Comparison of ENCODE assay signal across 8 mouse cellular contexts in the genomic region with DNA sequence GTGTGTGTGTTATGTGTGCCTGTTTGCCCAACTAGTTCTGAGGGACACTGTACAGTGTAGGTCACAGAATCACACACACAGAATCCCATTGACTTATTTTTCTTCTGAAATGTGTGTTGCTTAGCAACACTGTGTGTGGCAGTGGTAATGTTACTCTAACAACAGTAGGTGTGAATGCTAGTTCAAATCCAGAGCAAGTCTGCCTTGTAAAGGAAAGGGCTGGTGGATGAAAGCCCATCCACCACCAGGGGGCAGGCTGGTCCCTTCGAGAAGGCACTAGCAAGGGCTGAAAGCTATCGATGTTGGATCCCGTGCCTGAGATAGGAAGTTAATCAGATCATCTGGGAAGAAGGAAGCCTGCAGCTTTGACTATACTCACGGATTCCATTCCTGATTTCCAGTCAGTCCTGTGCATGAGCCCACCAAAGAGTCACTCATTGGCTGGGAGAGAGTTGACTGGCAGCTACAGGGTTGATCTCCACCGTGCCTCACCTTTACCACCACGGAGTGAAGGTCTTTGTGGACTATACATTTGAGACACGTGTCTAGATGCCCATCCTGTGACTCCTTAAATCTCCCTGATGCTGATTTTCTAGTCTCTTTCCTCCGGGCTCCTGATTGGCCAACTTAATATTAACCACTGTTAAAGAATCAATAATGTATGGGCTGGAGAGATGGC. TPM values are rescaled to one million over a fixed set of nuclear protein-coding genes. Genes with fewer than 3 reads are reported as not detected.
DNase-seq lines count a peak whose midpoint lies in the region; ATAC-seq lines count a peak whose summit lies in the region.

No protein-coding gene starts in this region.

- H3K4me2 ChIP-seq in limb, embryonic 12.5 days = no peak overlapping the region

- H3K9me3 ChIP-seq in embryonic facial prominence, embryonic 10.5 days = no peaks in the 10 kb centered on the region
- no peaks in the 10 kb centered on the region for H3K9me3 ChIP-seq in limb, embryonic 12.5 days

- DNase-seq in 3T3-L1 (ENCODE audit: low read depth, low spot score) = peak; percentile 78
- DNase-seq in adrenal gland, postnatal 14 days = peak; percentile 94
- DNase-seq in embryonic facial prominence, embryonic 10.5 days (ENCODE audit: low spot score) = peak; percentile 88
- peak; percentile 71 to 90 for DNase-seq in heart, adult 18-20 months
- peak; percentile 82 for DNase-seq in kidney, adult 9 months
- peak; percentile 18 to 56 for DNase-seq in monocyte, adult 2 months (ENCODE audit: low read depth in 1 of 2, low spot score in 2 of 2)
- DNase-seq in spleen, postnatal 14 days (ENCODE audit: low spot score in 2 of 2) = peak; percentile 43 to 69

- 32% methylated on average over 8 of the region's 8 CpGs for WGBS in embryonic facial prominence, embryonic 10.5 days
- 30% methylated on average over 8 of the region's 8 CpGs for WGBS in limb, embryonic 12.5 days

- H3K9ac ChIP-seq in limb, embryonic 12.5 days (replicated peaks) = no peak overlapping the region

- no peak overlapping the region for H3K27ac ChIP-seq in embryonic facial prominence, embryonic 10.5 days (replicated peaks)
- H3K27ac ChIP-seq in limb, embryonic 12.5 days = no peak overlapping the region

- H3K4me3 ChIP-seq in embryonic facial prominence, embryonic 10.5 days = no peak overlapping the region
- no peak overlapping the region for H3K4me3 ChIP-seq in limb, embryonic 12.5 days (replicated peaks)

- H3K4me1 ChIP-seq in embryonic facial prominence, embryonic 10.5 days = peaks cover 12% of the 10 kb centered on the region; the same call in 1 of the 2 replicates
- no peaks in the 10 kb centered on the region for H3K4me1 ChIP-seq in limb, embryonic 12.5 days (replicated peaks)

- no peaks in the 10 kb centered on the region for H3K36me3 ChIP-seq in embryonic facial prominence, embryonic 10.5 days (replicated peaks)
- no peaks in the 10 kb centered on the region for H3K36me3 ChIP-seq in limb, embryonic 12.5 days

- ATAC-seq in limb, embryonic 12.5 days (ENCODE audit: insufficient number of reproducible peaks, insufficient read depth, low FRiP score, low TSS enrichment, low read depth) = peak; percentile 50; the same call in 1 of the 2 replicates

- H3K27me3 ChIP-seq in embryonic facial prominence, embryonic 10.5 days (replicated peaks; ENCODE audit: low read depth, poor library complexity, severe bottlenecking) = no peaks in the 10 kb centered on the region
- H3K27me3 ChIP-seq in limb, embryonic 12.5 days = no peaks in the 10 kb centered on the region

RNA-seq across cellular contexts. Expression of gene Scaf4, which starts 38.7 kb away (rescaled TPM):
- 46.8 and 56.0 TPM in 2 replicates for total RNA-seq in adrenal gland, postnatal 14 days (2021)
- polyA plus RNA-seq in embryonic facial prominence, embryonic 10.5 days (2016; fragmentation: Nextera tagmentation; extraction: Ambion mirVana) = 34.6 and 36.1 TPM in 2 replicates
- 10 to 100 TPM; 18.1 to 21.3 TPM for total RNA-seq in heart, adult 18-20 months (2021)
- polyA plus RNA-seq in limb, embryonic 12.5 days (2016; fragmentation: Nextera tagmentation; extraction: Ambion mirVana) = 34.1 and 38.1 TPM in 2 replicates

Comparison
In these comparisons a context has a peak if more than half of its experiments do, and no peak if none do; other contexts are left out.
1. DNase-seq: peak in every context shown above with its lines; median percentile 94 in adrenal gland, postnatal 14 days; 88 in embryonic facial prominence, embryonic 10.5 days; 82 in kidney, adult 9 months; 80 in heart, adult 18-20 months; 78 in 3T3-L1; 56 in spleen, postnatal 14 days; 37 in monocyte, adult 2 months.